Mouse (Mus musculus): Measurements from ENCODE around the gene Rab8a.

Gene Rab8a

GRCm38 (mm10) chr8:72211846-72212245 is 50.8 kb downstream of the Rab8a start:
- DNase-seq (ENCODE audit: low read depth, low spot score) = no peak

DNA sequence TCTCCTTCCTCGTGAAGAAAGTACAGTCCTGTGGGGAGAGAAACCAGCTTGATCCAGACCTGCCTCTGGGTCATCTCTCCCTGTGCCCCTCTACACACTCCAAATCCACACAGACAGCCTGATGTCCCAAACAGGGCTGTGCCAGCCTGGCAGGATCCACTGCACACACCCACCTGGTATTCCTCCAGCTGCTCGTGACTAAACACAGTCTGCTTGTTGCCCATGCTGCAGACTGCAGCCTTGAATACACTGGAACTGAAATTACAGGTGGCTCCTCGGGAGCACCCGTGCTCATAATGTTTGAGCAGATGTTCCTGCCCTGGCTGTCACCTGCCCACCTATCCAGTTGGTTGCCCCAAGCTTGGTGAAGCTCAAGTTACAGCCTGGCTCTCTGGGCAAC is 51.8 kb downstream of the Rab8a start, which contains the start of gene Cib3:
Gene Cib3 (minus strand): TSS at position 87 of the 400 bp plus-strand sequence.
- no peak for DNase-seq (ENCODE audit: low read depth, low spot score)

- no peak for DNase-seq (ENCODE audit: low read depth, low spot score)
Measured at GRCm38 (mm10) chr8:72213536-72213935, 52.5 kb downstream of the Rab8a start, which contains the start of gene Gm11034. Gm11034 (minus strand) TSS chr8:72213636.

DNA sequence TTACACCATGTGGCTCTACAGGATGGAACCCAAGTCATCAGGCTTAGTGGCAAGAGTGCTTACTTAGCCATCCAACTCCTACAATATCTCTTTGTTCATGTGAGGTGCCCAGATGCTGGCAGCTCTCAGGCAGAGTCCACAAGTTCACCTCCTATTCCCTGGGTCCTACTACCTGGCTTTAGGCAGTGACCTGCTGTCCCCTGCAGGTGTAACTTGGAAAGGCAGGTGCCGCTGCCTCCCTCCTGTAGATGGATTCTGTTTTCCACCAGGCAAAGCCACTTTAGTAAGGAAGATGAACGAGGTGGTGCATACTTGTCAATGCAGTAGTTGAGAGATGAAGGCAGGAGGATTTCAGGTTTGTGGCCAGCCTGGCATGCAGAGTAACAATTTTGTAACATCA is 54.1 kb downstream of the Rab8a start:
- peak; percentile 66 for DNase-seq (ENCODE audit: low read depth, low spot score)

DNA sequence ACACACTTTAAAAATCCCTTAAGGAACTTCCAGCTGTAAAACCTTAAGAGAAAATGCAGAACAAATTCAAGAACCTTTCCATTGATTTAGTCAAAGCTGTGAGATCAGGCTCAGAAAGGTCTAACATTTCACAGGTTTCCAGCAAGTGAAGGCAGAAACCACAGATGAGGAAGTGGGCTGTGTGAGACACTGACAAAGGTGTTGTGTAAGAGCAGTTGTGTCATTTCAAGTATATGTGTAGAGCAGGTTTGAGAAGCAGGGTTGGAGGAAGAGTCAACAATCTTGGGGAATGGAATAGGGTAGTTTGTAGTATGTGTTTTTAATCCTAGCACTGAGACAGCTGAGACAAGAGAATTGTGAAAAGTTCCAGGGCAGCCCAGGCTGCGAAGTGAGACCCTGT is 54.9 kb downstream of the Rab8a start:
- no peak for DNase-seq (ENCODE audit: low read depth, low spot score)

DNA sequence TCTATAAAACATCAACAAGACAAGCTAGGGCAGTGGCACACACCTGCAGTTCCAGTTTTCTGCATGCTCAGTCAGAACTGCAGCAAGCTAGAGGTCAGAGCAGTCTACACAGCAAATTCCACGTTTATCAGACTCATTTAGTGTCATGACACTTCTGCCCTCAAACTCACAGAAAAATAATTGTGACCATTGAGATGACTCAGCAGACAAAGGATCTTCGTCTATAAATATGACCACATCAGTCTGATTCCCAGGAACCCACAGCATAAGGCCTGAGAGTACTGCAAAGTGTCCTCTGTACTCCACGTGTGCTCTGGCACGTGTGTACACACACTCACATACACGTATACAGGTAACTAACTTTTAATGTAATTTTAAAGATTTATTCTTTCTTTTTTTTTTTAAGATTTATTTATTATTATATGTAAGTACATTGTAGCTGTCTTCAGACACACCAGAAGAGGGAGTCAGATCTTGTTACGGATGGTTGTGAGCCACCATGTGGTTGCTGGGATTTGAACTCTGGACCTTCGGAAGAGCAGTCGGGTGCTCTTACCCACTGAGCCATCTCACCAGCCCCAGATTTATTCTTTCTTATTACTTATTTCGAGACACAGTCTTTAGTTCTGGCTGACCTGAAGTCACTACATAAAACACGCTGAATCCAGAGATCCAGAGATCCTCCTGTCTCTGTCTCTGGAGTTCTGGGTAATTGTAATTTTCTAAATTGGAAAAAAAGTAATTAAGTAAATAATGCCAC is 58.0 kb downstream of the Rab8a start:
- no peak for DNase-seq (ENCODE audit: low read depth, low spot score)

- DNase-seq (ENCODE audit: low read depth, low spot score) = peak; percentile 100
Measured at GRCm38 (mm10) chr8:72219541-72220363, 58.8 kb downstream of the Rab8a start, which contains the start of gene Fam32a. Fam32a (plus strand) TSS chr8:72219730.

- DNase-seq (ENCODE audit: low read depth, low spot score) = peak; percentile 48
Measured at GRCm38 (mm10) chr8:72220758-72221157, 59.8 kb downstream of the Rab8a start.

DNA sequence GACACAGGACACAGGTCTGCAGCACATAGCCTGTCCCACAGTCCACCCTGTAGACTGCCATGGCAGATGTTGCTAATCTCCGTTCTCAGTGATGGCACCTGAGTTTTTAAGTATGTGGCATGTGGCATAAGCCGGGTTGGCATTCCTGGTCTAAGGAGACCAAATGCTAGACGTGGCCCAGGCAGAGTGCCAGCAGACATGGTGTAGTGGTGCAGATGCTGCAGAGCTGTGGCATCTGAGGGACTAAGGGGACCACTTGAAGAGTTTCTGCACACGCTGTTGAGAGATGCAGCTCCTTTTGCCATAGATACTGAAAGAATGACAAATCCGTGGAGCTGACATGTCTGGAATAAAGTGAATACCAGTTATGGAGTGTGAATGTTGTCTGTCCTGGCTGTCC is 61.7 kb downstream of the Rab8a start:
- DNase-seq (ENCODE audit: low read depth, low spot score) = no peak
